Mouse (Mus musculus) thymus, adult 2 months (tissue): ENCODE measurements around the gene Acot7.

Experiments used
- CTCF ChIP-seq: fragments of 200-500 bp; IDR thresholded peaks from 2 replicates; pipeline ENCODE4 v1.5.1; 2012; ENCODE audit warnings: mild to moderate bottlenecking, control low read depth, low read length, moderate library complexity, borderline replicate concordance; ENCODE audit not compliant: control insufficient read depth, poor library complexity, insufficient read depth; ENCODE audit errors: extremely low read depth
- POLR2A ChIP-seq: fragments of 200-500 bp; IDR thresholded peaks from 2 replicates; pipeline ENCODE4 v1.6.1; 2012; ENCODE audit warnings: mild to moderate bottlenecking, low read length, control low read depth, moderate library complexity; ENCODE audit not compliant: control insufficient read depth, poor library complexity, insufficient read depth; ENCODE audit errors: extremely low read depth

DNA sequence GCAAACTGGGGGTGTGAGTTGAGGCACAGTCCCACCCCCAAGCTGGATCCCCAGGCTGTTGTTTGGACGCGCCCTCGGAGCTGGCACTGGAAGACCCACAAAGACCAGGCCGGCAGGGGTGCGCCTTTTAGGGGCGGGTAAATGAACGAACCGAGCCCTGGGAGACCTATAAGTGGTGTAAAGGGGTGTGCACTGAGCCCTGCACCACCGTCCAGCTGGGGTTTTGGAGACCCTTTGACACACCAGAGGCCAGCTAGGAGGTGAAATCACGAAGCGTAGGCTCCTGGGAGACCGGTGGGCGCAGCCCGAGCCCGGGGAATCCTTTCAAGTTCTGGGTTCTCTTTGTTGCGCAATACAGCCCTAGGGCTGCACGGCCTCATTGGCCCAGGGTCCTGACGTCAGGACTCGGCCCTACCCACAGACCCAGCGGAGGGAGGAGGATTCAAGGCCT is 96.8 kb downstream of the Acot7 start:
- TF ChIP-seq CTCF, result no peak
- no peak for TF ChIP-seq POLR2A
